Mouse (Mus musculus) thymus, postnatal 36 days (tissue): ENCODE results near the gene Gm20388.

Experiments
- DNase-seq, 2 experiments: peaks; one replicate each; pipeline ENCODE4 v3.0.0; 2022; ENCODE audit warnings: mixed read lengths in 2 of 2

Gene Gm20388

GRCm38 (mm10) chr8:122277204-122277995 lies 2366.8 kb downstream of the Gm20388 start:
- DNase-seq, result no peak

GRCm38 (mm10) chr8:122280156-122280555 lies 2369.5 kb downstream of the Gm20388 start:
- no peak for DNase-seq

- DNase-seq, result no peak
Measured at GRCm38 (mm10) chr8:122280588-122281316, 2370.1 kb downstream of the Gm20388 start.

GRCm38 (mm10) chr8:122281317-122282034 lies 2370.8 kb downstream of the Gm20388 start:
- DNase-seq, result peak; percentile 99 to 100

- no peak for DNase-seq
Measured at GRCm38 (mm10) chr8:122282035-122282358, 2371.4 kb downstream of the Gm20388 start, which contains the start of gene Zfpm1. Gene Zfpm1, plus strand, starts transcription at chr8:122282141.

- DNase-seq, result peak; percentile 53 to 71
Measured at GRCm38 (mm10) chr8:122282501-122283355, 2372.1 kb downstream of the Gm20388 start.

GRCm38 (mm10) chr8:122283356-122284202 lies 2372.9 kb downstream of the Gm20388 start:
- DNase-seq, result peak; percentile 57 to 66

GRCm38 (mm10) chr8:122284203-122284658 lies 2373.6 kb downstream of the Gm20388 start:
- DNase-seq, result peak; percentile 78 to 86

GRCm38 (mm10) chr8:122284659-122285261 lies 2374.1 kb downstream of the Gm20388 start:
- peak; percentile 51 to 67 for DNase-seq

- peak; percentile 29 to 30 for DNase-seq
Measured at GRCm38 (mm10) chr8:122285727-122286126, 2375.1 kb downstream of the Gm20388 start.

- DNase-seq, result no peak
Measured at GRCm38 (mm10) chr8:122286899-122287298, 2376.3 kb downstream of the Gm20388 start.

- DNase-seq, result no peak
Measured at GRCm38 (mm10) chr8:122287742-122288141, 2377.1 kb downstream of the Gm20388 start.

- no peak for DNase-seq
Measured at GRCm38 (mm10) chr8:122288344-122288743, 2377.7 kb downstream of the Gm20388 start.

GRCm38 (mm10) chr8:122291075-122291474 lies 2380.4 kb downstream of the Gm20388 start:
- DNase-seq, result no peak

GRCm38 (mm10) chr8:122291549-122291948 lies 2380.9 kb downstream of the Gm20388 start:
- DNase-seq, result no peak

- DNase-seq, result no peak
Measured at GRCm38 (mm10) chr8:122293484-122293883, 2382.8 kb downstream of the Gm20388 start.

- DNase-seq, result no peak
Measured at GRCm38 (mm10) chr8:122294273-122294683, 2383.6 kb downstream of the Gm20388 start.

- no peak for DNase-seq
Measured at GRCm38 (mm10) chr8:122295389-122295788, 2384.7 kb downstream of the Gm20388 start.

GRCm38 (mm10) chr8:122296173-122297001 lies 2385.7 kb downstream of the Gm20388 start:
- DNase-seq, result no peak
